Mouse (Mus musculus): Measurements from ENCODE around the gene Topors. TPM values are rescaled to one million over a fixed set of nuclear protein-coding genes. Genes with fewer than 3 reads are reported as not detected.
"Not testable (repeated sequence)": the region's sequence is repeated elsewhere in the genome, so short reads cannot be mapped to it uniquely, and the experiment has no call there.

Topors gene
- 10 to 100 TPM; 15.7 to 18.1 TPM for total RNA-seq (2021)

- peak; percentile 98 for DNase-seq
- intact Hi-C loops (cut with DNase I): loop anchor here (1.0 kb wide), 1 partner anchor 30 kb away; the partner anchor contains the start of gene Ddx58
Measured at GRCm38 (mm10) chr4:40269430-40270032, at the start of gene Topors, which contains the start of gene Smim27. TSS of gene Topors (minus strand) at chr4:40269850. TSS of gene Smim27 (plus strand) at chr4:40269579.

GRCm38 (mm10) chr4:40317404-40317803 lies 47.8 kb upstream of the Topors start:
- DNase-seq: no peak
- intact Hi-C loops (cut with DNase I): no loop called here

GRCm38 (mm10) chr4:40313026-40313425 lies 43.4 kb upstream of the Topors start:
- intact Hi-C loops (cut with DNase I): no loop called here
- DNase-seq: no peak

GRCm38 (mm10) chr4:40312213-40312612 lies 42.6 kb upstream of the Topors start:
- intact Hi-C loops (cut with DNase I): no loop called here
- no peak for DNase-seq

GRCm38 (mm10) chr4:40310796-40311383 lies 41.2 kb upstream of the Topors start:
- intact Hi-C loops (cut with DNase I): no loop called here

GRCm38 (mm10) chr4:40309682-40310081 lies 40.0 kb upstream of the Topors start:
- no peak for DNase-seq
- intact Hi-C loops (cut with DNase I): loop anchor here (2.0 kb wide), 1 partner anchor 17 kb away; no protein-coding TSS in a partner anchor

More at GRCm38 (mm10) chr4:40310796-40311383, 41.2 kb upstream of the Topors start:
- no peak for DNase-seq

- intact Hi-C loops (cut with DNase I): loop anchor here (5.0 kb wide), 1 partner anchor 170 kb away; the partner anchor contains the start of gene Tmem215
Measured at GRCm38 (mm10) chr4:40302445-40303125, 32.9 kb upstream of the Topors start.

GRCm38 (mm10) chr4:40301076-40301789 lies 31.6 kb upstream of the Topors start:
- peak; percentile 84 to 87 for DNase-seq
- intact Hi-C loops (cut with DNase I): loop anchor here (1.0 to 5.0 kb wide), 3 partner anchors 171 to 381 kb away; partner anchors contain the start of gene Tmem215

More at GRCm38 (mm10) chr4:40302445-40303125, 32.9 kb upstream of the Topors start:
- DNase-seq: no peak

- no peak for DNase-seq
- intact Hi-C loops (cut with DNase I): no loop called here
Measured at GRCm38 (mm10) chr4:40299169-40299568, 29.5 kb upstream of the Topors start.

GRCm38 (mm10) chr4:40291511-40291910 lies 21.9 kb upstream of the Topors start:
- intact Hi-C loops (cut with DNase I); DNase-seq: not testable (repeated sequence)

- no peak for DNase-seq
- intact Hi-C loops (cut with DNase I): loop anchor here (5.0 kb wide), 1 partner anchor 72 kb away; no protein-coding TSS in a partner anchor
Measured at GRCm38 (mm10) chr4:40289046-40289445, 19.4 kb upstream of the Topors start.

- intact Hi-C loops (cut with DNase I): loop anchor here (5.0 kb wide), 1 partner anchor 70 kb away; no protein-coding TSS in a partner anchor
Measured at GRCm38 (mm10) chr4:40287415-40287814, 17.8 kb upstream of the Topors start.

GRCm38 (mm10) chr4:40285582-40285981 lies 15.9 kb upstream of the Topors start:
- DNase-seq: peak; percentile 69 to 84
- intact Hi-C loops (cut with DNase I): loop anchor here (2.0 to 5.0 kb wide), 2 partner anchors 68 to 103 kb away; no protein-coding TSS in a partner anchor

More at GRCm38 (mm10) chr4:40287415-40287814, 17.8 kb upstream of the Topors start:
- DNase-seq: no peak

- intact Hi-C loops (cut with DNase I): no loop called here
- DNase-seq: peak; percentile 97
Measured at GRCm38 (mm10) chr4:40279276-40279900, 9.7 kb upstream of the Topors start, which contains the start of gene Ndufb6. TSS of gene Ndufb6 (minus strand) at chr4:40279421.

- no peak for DNase-seq
- intact Hi-C loops (cut with DNase I): no loop called here
Measured at GRCm38 (mm10) chr4:40278880-40279275, 9.2 kb upstream of the Topors start.

GRCm38 (mm10) chr4:40268835-40269234 lies 815 bp downstream of the Topors start:
- intact Hi-C loops (cut with DNase I): loop anchor here (1.0 kb wide), 1 partner anchor 30 kb away; the partner anchor contains the start of gene Ddx58

GRCm38 (mm10) chr4:40268204-40268813 lies 1.3 kb downstream of the Topors start:
- peak; percentile 94 for DNase-seq
- intact Hi-C loops (cut with DNase I): no loop called here

More at GRCm38 (mm10) chr4:40268835-40269234, 815 bp downstream of the Topors start:
- no peak for DNase-seq

GRCm38 (mm10) chr4:40267681-40268080 lies 2.0 kb downstream of the Topors start:
- intact Hi-C loops (cut with DNase I): no loop called here
- DNase-seq: no peak

GRCm38 (mm10) chr4:40264321-40264720 lies 5.3 kb downstream of the Topors start:
- intact Hi-C loops (cut with DNase I): no loop called here

More at GRCm38 (mm10) chr4:40264321-40264720, 5.3 kb downstream of the Topors start:
- DNase-seq: no peak
